17 mouse cellular contexts compared by ENCODE assay signal in the genomic region with DNA sequence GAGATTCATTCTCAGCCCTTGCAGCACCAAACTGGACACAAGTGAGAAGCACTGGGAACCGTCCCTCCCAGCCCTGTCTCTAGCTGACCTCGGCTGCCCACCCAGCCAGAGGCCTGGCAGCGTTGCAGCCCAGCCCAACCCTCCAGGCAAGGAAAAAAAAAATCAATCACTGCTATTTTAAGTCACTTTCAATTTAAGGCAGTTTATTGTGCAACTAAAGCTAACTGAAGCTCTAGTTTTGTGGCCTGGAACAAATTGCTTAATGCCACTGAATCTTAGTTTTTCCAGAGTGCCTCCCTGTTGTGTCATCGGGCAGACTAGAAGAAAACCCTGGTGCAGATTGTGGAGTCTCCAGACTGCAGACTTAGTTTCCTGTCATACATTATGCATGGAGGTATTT. TPM values are rescaled to one million over a fixed set of nuclear protein-coding genes. Genes with fewer than 3 reads are reported as not detected.
A peak's percentile ranks its signal among the peaks of the same experiment; 100 is the strongest.
DNase-seq lines count a peak whose midpoint lies in the region; ATAC-seq and TF ChIP-seq lines count a peak whose summit lies in the region.
"Had no signal": no experiment of that assay in that cellular context is flagged by ENCODE, and none has a peak within 500 bp of the region (broad histone marks: within the 10 kb centered on the region; RNA-seq: fewer than 3 reads in every experiment).

No protein-coding gene starts in this region.

- POLR2A ChIA-PET in Patski (lab: Charles Lee), result no interaction called here

- peaks cover 8% of the 10 kb centered on the region for H3K9me3 ChIP-seq in kidney, embryonic 14.5 days (ENCODE audit: control insufficient read depth, low read length)
- H3K9me3 ChIP-seq in midbrain, embryonic 15.5 days, result no peaks in the 10 kb centered on the region
- H3K9me3 ChIP-seq: limb, embryonic 15.5 days had no signal

- H3K27ac ChIP-seq in kidney, embryonic 14.5 days (ENCODE audit: low read depth, low read length), result no peak overlapping the region
- H3K27ac ChIP-seq in midbrain, embryonic 15.5 days, result no peak overlapping the region
- H3K27ac ChIP-seq: limb, embryonic 15.5 days had no signal

- H3K4me3 ChIP-seq in kidney, embryonic 14.5 days (ENCODE audit: low read length), result no peak overlapping the region
- H3K4me3 ChIP-seq in midbrain, embryonic 15.5 days, result no peak overlapping the region
- H3K4me3 ChIP-seq: limb, embryonic 15.5 days had no signal

- H3K9ac ChIP-seq in kidney, embryonic 14.5 days (ENCODE audit: low read depth, low read length), result no peak overlapping the region
- no peak overlapping the region for H3K9ac ChIP-seq in midbrain, embryonic 15.5 days
- H3K9ac ChIP-seq: limb, embryonic 15.5 days had no signal

- no peaks in the 10 kb centered on the region for H3K36me3 ChIP-seq in kidney, embryonic 14.5 days (ENCODE audit: control insufficient read depth, insufficient read depth, low read length)
- no peaks in the 10 kb centered on the region for H3K36me3 ChIP-seq in midbrain, embryonic 15.5 days (replicated peaks)
- H3K36me3 ChIP-seq: limb, embryonic 15.5 days had no signal

- H3K4me1 ChIP-seq in kidney, embryonic 14.5 days (ENCODE audit: control insufficient read depth, insufficient read depth, low read length), result no peaks in the 10 kb centered on the region
- H3K4me1 ChIP-seq in midbrain, embryonic 15.5 days, result no peaks in the 10 kb centered on the region

- no peaks in the 10 kb centered on the region for H3K27me3 ChIP-seq in kidney, embryonic 14.5 days (ENCODE audit: control insufficient read depth, insufficient read depth, low read length)
- H3K27me3 ChIP-seq in Patski, result no peaks in the 10 kb centered on the region
- H3K27me3 ChIP-seq in midbrain, embryonic 15.5 days (replicated peaks), result no peaks in the 10 kb centered on the region
- H3K27me3 ChIP-seq: CH12.LX; limb, embryonic 15.5 days had no signal

- 31% methylated on average over 4 of the region's 4 CpGs for WGBS in kidney, embryonic 14.5 days
- 62% methylated on average over 4 of the region's 4 CpGs for WGBS in midbrain, embryonic 15.5 days

- in situ Hi-C loops in Patski (cut with MboI; ENCODE audit: low pct_unique_long_range_greater_than_20kb), result no loop called here

- H3K4me2 ChIP-seq in kidney, embryonic 14.5 days (replicated peaks; ENCODE audit: low read depth, low read length), result no peak overlapping the region
- H3K4me2 ChIP-seq in midbrain, embryonic 15.5 days, result no peak overlapping the region
- H3K4me2 ChIP-seq: limb, embryonic 15.5 days had no signal

- CTCF ChIA-PET in Patski (lab: Charles Lee), result interaction anchor here (1.1 to 1.5 kb wide), 2 partner anchors 10 to 21 kb away, joined by 5 to 6 read pairs; no protein-coding TSS in a partner anchor

- no peak for ATAC-seq in kidney, embryonic 14.5 days (ENCODE audit: low FRiP score, low TSS enrichment)
- ATAC-seq in Patski, result peak; percentile 80
- ATAC-seq in midbrain, embryonic 15.5 days (replicated peaks), result no peak
- ATAC-seq: hindbrain, embryonic 16.5 days had no signal

- peak; percentile 9 to 22 for DNase-seq in kidney, adult 8-10 months
- peak; percentile 57 for DNase-seq in Patski (ENCODE audit: low read depth, low spot score)
- DNase-seq in fibroblast of lung, adult 2 months (ENCODE audit: low read depth), result peak; percentile 20
- DNase-seq in lung, postnatal 25 days (ENCODE audit: low spot score), result peak; percentile 59
- no peak for DNase-seq in urinary bladder, postnatal 14 days (ENCODE audit: low spot score)
- no peak for DNase-seq in spleen, postnatal 36 days (ENCODE audit: low spot score in 2 of 2)
- DNase-seq: cerebellum, postnatal 36 days; gastrocnemius, postnatal 10 days; layer of hippocampus, postnatal 36 days; thymus, adult 18-20 months had no signal

- no peak for TF ChIP-seq CTCF in Patski (IDR thresholded peaks at IDR 0.05)

RNA-seq across cellular contexts. Expression of a gene that starts 17.0 kb away (rescaled TPM):
- polyA plus RNA-seq in kidney, embryonic 14.5 days (2014; fragmentation: Nextera tagmentation; extraction: Ambion mirVana), result 0.32 and 0.51 TPM in 2 replicates
- polyA plus RNA-seq in Patski (2021), result 0.06 TPM
- polyA plus RNA-seq in midbrain, embryonic 15.5 days (2015; fragmentation: Nextera tagmentation; extraction: Ambion mirVana), result not detected in 2 replicates
- polyA plus RNA-seq: heart, embryonic 14.5 days; spleen, adult 2 months had no signal

RNA-seq across cellular contexts. Expression of a gene that starts 43.8 kb away (rescaled TPM):
- 13.3 and 17.3 TPM in 2 replicates for polyA plus RNA-seq in kidney, embryonic 14.5 days (2014; fragmentation: Nextera tagmentation; extraction: Ambion mirVana)
- 15.7 TPM for polyA plus RNA-seq in Patski (2021)
- polyA plus RNA-seq in midbrain, embryonic 15.5 days (2015; fragmentation: Nextera tagmentation; extraction: Ambion mirVana), result 34.0 and 37.5 TPM in 2 replicates

Comparison
In these comparisons a context has a peak if more than half of its experiments do, and no peak if none do; other contexts are left out.
1. DNase-seq: peak in kidney, adult 8-10 months (2 of 2), Patski (single experiment), fibroblast of lung, adult 2 months (single experiment) and lung, postnatal 25 days (single experiment); none in urinary bladder, postnatal 14 days (single experiment) and spleen, postnatal 36 days (0 of 2).